Mouse (Mus musculus): ENCODE data around the gene Med29.

The Med29 gene

DNA sequence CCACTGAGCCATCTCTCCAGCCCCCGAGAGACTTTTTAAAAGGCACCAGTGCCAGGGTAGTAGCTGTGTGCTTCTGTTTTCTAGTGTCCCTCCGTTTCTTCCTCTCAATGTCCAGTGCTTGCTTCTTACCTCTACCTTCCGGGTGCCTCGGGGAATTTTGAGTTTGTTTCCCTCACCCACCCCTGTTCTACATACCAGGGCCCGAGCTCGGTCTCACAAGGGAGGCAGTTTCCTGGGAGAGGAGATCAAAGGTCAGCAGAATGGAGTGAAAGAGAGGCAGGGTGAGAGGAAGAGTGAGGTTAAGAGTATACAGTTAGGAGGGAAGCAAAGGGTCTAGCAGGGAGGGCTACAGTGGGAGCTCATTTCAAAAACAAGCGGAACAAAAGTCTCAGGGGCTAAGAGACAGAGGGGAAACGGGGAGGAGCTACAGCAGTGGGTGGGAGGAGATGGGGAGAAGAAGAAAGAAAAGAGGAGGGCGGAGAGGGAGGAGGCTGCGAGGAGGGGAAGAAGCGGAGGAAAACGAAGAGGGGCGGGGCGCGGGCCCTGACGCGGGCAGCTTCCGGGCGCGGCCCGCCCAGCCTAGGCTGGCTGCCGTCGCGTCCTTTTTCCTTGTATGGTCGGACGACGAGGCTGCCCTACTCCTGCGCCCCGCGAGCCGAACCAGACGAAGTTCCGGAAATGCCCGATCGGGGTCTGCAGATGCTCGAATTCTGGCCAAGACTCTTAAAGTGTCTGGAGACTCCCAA lies 17.2 kb downstream of the Med29 start:
- peak; percentile 95 to 97 for DNase-seq

- no peak for DNase-seq
Observed at GRCm38 (mm10) chr7:28374647-28375046, 17.9 kb downstream of the Med29 start.

- no peak for DNase-seq
Observed at GRCm38 (mm10) chr7:28373891-28374495, 18.5 kb downstream of the Med29 start.

- peak; percentile 79 to 85 for DNase-seq
Observed at GRCm38 (mm10) chr7:28373131-28373581, 19.4 kb downstream of the Med29 start.

DNA sequence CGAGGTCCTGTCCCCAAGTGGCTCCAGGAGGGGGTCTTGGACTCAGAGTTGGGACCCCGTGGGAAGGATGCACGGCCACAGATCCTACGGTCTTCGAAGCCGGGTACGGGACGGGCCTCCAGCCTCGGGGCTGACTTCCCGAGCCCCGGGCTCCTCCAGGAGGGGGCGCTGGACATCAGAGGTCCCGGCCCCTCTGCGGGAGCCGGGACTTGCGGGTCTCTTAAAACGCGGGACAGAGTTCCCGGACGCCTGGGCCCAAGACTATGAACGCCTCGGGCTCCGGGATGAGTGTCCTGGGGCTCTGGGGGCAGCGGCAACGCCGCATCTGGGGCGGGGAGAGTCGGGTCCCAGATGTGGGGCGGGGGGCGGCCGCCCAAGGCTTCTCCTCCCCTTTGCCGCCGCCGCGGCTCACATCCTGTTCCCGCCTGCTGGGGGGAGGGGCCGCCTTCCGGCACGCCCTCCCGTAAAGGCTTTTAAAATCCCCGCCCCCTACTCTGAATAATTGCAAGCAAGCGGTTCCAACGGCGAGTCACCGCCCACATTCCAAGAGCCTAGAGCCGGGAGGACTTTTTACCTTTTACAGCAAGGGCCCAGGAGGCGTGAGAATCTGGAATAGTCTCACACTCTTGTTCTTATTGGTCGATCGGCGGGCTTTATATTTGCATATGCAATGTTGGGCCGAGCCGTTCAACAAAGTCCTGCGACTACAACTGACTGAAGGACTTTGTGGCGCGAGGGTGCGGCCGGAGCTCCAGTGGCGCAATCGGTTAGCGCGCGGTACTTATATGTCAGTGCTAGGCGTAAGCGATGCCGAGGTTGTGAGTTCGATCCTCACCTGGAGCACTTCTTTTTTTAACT lies 20.0 kb downstream of the Med29 start, which contains the start of gene Plekhg2:
Gene Plekhg2, minus strand, starts transcription at position 349 of the 858 bp plus-strand sequence.
- peak; percentile 99 for DNase-seq

- DNase-seq: peak; percentile 58 to 70
Observed at GRCm38 (mm10) chr7:28371514-28371989, 21.0 kb downstream of the Med29 start.

- peak; percentile 72 to 80 for DNase-seq
Observed at GRCm38 (mm10) chr7:28370977-28371513, 21.5 kb downstream of the Med29 start.

DNA sequence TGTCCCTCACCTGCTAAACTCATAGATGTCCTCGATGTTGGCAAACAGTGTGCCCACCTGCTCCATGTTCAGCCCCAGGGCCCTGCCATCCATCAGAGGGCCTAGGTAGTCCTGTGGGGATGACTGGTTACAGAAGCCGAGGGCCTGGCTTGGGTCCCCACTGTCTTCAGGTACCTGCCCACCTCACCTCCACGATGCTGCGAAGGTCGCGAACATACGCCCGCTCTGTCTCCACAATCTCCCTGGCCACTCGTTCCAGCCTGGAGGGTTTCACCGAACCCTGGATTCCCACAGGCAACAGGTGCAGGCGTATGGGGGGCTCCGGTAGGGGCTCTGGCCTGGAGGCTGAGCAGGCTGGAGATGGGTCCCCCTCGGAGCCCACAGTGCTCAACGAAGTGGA lies 22.5 kb downstream of the Med29 start:
- DNase-seq: no peak

DNA sequence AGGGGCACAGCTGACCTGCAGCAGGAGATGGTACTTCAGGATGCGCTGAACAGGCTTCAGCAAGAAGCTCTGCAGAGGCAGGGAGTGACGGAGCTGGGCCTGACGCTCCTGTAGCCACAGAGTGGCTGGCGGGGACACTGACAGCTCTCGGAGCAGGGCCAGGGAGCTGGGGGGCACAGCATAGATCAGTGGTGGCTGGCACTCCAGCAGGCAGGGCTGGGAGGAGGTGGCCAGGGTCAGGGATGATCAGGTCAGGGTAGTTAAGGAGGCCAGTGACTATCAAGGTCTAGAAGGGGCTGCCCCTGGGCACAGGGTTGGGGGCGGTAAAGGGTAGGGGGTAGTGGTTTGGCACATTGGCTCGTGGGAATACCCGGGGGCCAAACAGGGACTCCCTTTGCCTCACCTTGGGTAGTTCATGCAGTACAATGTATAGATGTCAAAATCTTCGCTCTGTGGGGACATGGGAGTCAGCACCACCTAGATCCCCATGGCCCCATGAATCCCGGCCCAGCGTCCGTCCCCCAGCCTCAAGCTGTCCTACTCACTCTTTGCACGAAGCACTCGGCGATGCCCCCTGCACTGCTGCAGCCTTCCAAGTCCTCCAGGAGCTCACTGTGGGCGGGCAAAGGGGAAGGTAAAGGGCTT lies 24.1 kb downstream of the Med29 start:
- DNase-seq: no peak

DNA sequence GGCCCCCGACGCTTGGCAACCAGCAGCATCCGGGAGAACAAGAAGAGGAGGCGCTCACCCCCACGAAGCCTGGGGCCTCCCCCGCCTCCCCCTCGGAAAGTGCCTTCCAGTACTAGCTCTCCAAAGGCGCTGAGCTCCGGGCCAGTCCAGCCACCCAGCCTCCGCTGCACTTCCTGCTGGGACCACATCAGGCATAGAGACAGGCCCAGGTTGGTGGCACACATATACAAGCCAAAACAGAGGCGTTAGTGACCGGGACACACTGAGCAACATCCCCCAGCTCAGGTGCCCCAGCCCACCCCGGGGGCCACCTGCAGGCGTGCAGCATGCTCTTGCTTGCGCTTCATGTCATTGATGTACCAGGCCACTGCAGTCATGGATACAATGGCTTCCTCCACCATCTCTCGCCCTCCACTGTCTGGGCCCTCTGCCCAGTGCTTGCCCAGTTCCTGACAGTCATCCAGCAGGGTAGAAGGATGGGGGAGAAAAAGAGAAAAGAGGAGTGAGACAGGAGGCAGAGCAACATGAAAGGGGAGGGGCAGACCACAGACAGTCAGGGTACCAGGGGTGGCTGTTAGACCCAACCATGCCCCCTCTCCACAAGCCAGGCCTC lies 24.7 kb downstream of the Med29 start:
- DNase-seq: no peak

GRCm38 (mm10) chr7:28362441-28363060 lies 30.0 kb downstream of the Med29 start:
- DNase-seq: no peak

DNA sequence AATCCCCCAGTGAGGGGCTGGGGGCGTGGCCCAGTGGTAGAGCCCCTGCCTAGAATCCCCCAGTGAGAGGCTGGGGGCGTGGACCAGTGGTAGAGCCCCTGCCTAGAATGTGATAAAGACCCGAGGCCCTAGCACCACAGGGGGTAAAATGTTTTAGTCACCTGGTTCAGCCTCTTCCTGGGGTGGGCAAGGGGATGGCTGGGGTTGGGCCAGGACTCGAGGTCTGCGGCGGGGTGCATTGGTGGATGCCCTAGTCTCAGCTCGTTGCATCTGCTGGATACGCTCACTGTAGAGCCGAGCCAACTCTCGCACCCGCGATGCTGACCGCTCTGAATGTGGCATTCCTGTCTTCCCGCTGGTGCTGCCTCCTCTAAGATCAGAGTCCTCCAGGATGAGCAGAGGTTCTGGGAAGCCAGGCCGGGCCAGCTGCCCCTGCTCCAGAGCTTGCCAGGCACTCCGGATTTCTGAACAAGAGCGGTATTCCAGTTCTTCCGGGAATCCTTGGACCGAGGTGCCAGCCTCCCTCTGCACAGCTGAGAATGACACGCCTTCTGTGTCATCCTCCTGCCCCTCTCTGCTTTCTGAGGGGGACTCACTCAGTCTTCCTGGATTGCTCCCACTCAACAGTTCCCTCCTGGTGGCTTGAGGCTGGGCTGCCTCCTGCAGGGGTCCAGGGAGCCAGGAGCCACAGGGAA lies 30.7 kb downstream of the Med29 start:
- DNase-seq: no peak

GRCm38 (mm10) chr7:28360291-28360690 lies 32.2 kb downstream of the Med29 start:
- DNase-seq: no peak

DNA sequence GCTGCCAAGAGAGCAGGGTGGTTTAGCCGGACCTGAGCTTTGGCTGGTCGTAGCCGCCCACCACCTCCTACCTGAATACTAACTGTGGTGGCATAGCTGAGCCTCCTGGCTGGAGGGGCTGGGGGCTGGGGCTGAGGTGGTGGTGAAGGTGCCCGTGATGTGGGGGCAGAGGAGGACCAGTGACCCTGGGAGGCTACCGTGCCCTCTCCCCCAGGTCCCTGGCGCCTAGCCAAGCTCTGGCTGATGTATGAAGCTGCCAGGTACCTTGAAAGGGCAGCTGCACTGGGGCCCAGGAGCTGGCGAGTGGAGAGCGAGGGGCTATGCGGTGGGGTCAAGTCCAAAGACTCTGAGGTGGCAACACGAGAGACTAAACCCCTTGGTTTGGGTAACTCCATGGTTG lies 32.7 kb downstream of the Med29 start:
- DNase-seq: no peak

GRCm38 (mm10) chr7:28358431-28358830 lies 34.1 kb downstream of the Med29 start:
- no peak for DNase-seq

DNA sequence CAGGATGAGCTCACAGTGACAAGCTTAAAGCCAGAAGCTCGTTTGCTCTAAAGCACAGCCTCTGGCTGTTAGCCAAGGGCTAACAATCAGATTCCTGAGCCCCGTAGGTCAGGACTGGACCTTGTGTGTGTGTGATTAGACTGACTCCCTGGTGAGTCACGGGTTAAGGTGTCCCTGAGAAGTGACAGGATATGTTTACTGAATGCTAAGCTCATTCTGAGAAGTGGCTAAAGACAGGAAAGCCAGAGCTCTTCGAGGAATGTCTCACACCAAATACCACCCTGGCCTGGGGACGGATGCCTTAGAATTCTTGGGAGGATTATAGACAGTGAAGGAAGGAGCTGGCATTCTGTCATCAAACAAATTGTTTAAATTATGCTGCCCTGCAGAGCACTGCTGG lies 34.5 kb downstream of the Med29 start:
- DNase-seq: no peak

- DNase-seq: peak; percentile 58 to 66
Observed at GRCm38 (mm10) chr7:28356981-28357380, 35.5 kb downstream of the Med29 start.

DNA sequence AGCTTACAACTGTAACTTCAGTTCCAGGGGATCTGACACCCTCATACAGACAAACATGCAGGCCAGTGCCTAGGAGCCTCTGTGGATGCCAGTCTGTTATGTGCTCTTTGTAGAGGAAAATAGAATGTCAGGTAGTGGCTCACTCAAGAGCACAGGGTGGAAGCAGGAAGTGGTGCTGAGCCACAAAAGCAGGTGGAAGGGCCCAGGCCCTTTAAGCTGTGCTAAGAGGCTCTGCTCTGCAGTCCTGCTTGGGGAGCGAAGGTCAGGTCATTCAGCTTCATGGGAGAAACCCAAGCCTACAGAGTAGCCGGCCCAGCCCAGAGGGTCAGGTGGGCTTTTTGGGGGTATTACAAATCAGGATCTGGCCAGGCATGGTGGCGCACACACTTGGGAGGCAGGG lies 37.3 kb downstream of the Med29 start:
- no peak for DNase-seq

DNA sequence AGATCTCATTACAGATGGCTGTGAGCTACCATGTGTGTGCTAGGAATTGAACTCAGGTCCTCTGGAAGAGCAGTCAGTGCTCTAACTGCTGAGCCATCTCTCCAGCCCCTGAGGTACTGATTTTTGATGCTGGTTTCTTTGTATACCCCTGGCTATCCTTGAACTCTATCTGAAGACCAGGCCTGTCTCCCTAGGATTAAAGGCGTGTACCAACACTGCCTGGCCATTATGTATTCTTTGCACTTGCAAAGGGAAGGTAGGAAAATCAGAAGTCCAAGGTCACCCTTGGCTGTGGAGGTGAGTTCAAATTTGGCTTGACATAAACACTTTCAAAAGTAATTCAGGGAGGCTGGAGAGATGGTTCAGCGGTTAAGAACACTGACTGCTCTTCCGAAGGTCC lies 37.9 kb downstream of the Med29 start:
- DNase-seq: no peak

DNA sequence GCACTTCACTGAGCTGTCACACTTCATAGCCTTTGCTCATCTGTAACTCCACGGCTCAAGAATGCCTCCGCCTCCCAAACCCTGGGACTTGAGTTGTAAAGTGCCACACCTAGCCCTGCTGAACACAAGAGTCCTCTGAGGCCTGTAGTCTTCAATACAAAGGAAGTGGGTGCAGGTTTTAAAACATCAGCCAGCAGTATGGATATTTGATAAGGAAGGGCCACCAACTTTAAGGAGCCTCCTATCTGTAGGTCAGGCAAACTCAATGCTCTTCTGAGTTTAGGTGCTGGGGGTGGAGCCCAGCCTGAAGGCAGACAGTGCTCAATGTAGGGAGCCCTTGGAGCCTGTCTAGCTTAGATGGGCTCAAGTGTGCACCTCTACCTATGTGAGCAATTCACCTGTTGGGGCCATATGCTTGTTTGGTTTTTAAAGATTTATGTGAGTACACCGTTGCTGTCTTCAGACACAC lies 38.4 kb downstream of the Med29 start:
- no peak for DNase-seq

GRCm38 (mm10) chr7:28353267-28353666 lies 39.2 kb downstream of the Med29 start:
- no peak for DNase-seq

Data from lung, adult 18-20 months (tissue).